Mouse (Mus musculus) forebrain, embryonic 12.5 days (tissue): ENCODE measurements around the gene Tcf7. TPM values are rescaled to one million over a fixed set of nuclear protein-coding genes. Genes with fewer than 3 reads are reported as not detected.
A peak's percentile ranks its signal among the peaks of the same experiment; 100 is the strongest.

Experiments used
- ATAC-seq: fragments of 200-750 bp; cut with Nextera tagmentation; 2 replicates; pipeline ENCODE4 v1.8.0; 2017; ENCODE audit warnings: moderate TSS enrichment; ENCODE audit not compliant: low FRiP score
- H3K27ac ChIP-seq: fragments of 300-500 bp; sonication (generic); 2 replicates; pipeline ENCODE4 v1.5.1; 2016; ENCODE audit warnings: mild to moderate bottlenecking
- H3K27me3 ChIP-seq: fragments of 300-500 bp; sonication (generic); 2 replicates; pipeline ENCODE4 v1.6.1; 2016; ENCODE audit warnings: mild to moderate bottlenecking
- H3K36me3 ChIP-seq: fragments of 300-500 bp; sonication (generic); replicated peaks from 2 replicates; pipeline ENCODE4 v1.6.1; 2016; ENCODE audit warnings: mild to moderate bottlenecking
- H3K4me1 ChIP-seq: fragments of 300-500 bp; sonication (generic); 2 replicates; pipeline ENCODE4 v1.6.1; 2016
- H3K4me2 ChIP-seq: fragments of 300-500 bp; sonication (generic); 2 replicates; pipeline ENCODE4 v1.6.1; 2016; ENCODE audit warnings: mild to moderate bottlenecking, moderate library complexity
- H3K4me3 ChIP-seq: fragments of 300-500 bp; sonication (generic); replicated peaks from 2 replicates; pipeline ENCODE4 v1.5.1; 2016; ENCODE audit warnings: mild to moderate bottlenecking
- H3K9ac ChIP-seq: fragments of 300-500 bp; sonication (generic); 2 replicates; pipeline ENCODE4 v1.6.1; 2016; ENCODE audit warnings: mild to moderate bottlenecking
- H3K9me3 ChIP-seq: fragments of 300-500 bp; sonication (generic); 2 replicates; pipeline ENCODE4 v1.6.1; 2016
- WGBS: fragments of 180-500 bp; shearing (Covaris S2); methylation state at CpG from one replicate; pipeline ENCODE4 v1.1.7; 2016; 5-methylcytosine and 5-hydroxymethylcytosine counted together
- polyA plus RNA-seq: library from polyadenylated mRNA; unstranded; fragments of >200 nt; fragmentation: Nextera tagmentation; extraction: Ambion mirVana; gene quantifications from 2 replicates; pipeline ENCODE4 v1.2.1, GENCODE M21; 2016

Tcf7 gene
- polyA plus RNA-seq: 5.4 TPM in 2 replicates

DNA sequence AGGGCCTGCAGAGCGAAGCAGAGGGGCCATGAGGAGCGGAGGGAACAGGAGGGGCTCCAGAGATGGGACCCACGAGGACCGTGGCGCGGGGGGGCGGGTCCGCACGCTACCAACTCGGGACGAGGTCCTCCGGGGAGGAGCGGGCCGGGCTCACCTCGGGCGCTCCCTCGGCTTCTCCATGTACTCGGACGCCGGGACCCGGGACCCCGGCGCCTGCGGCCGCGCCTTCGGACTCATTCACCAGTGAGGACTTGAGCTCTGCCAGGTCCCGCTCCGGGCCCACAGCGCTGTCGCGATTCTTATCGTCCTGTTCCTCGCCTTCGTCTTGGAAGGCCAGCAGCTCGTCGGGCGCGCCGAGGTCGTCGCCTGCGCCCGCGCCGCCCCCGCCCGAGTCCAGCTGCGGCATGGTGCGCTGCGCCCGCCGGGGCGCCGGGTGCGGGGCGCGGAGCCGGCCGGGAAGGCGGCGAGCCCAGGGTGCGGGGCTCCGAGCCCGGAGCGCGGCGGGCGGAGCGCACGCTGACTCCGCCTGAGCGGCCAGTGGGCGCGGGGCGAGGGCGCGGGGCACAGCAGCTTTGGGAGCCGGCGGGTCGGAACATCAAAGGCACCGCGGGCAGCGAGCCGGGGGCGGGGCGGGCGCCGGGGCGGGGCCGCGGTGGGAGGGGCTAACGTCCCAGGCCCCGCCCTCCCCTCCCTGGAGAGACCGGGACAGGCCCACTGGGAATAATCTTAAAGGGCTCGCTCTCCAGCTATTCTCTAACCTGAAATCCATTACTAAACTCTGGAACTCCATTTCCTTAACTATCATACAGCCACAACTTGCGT is at the start of gene Tcf7:
Tcf7 (minus strand) TSS at position 241 of the 822 bp plus-strand sequence.
- no peaks in the 10 kb centered on the region for H3K36me3 ChIP-seq
- under 1% methylated on average over 74 of the region's 97 CpGs for WGBS
- peaks cover 44% of the 10 kb centered on the region for H3K4me1 ChIP-seq
- H3K4me2 ChIP-seq: peak within 1 kb of the TSS; percentile 95
- H3K9ac ChIP-seq: peak within 1 kb of the TSS; percentile 69
- ATAC-seq: peak; percentile 78
- H3K4me3 ChIP-seq: peak within 1 kb of the TSS; percentile 64
- H3K27ac ChIP-seq: no peak within 1 kb of the TSS
- H3K27me3 ChIP-seq: peaks cover 67% of the 10 kb centered on the region
- H3K9me3 ChIP-seq: no peaks in the 10 kb centered on the region

DNA sequence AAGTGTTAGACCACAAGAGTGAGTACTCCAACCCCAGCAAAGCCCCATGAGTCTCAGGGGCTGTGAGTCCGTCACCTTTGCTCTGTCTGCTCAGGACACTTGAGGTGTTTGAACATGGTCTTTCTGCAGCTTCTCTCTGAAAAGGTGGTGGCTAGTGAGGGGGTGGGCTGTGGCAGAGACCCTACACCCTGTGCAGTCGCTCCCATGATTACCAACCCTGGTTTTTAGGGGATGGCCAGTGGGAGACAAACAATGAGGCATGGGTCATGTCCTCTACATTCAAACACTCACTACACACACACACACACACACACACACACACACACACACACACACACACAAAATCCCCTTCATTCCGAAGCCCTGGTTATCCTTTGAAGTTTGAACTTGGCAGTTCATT is 44.5 kb upstream of the Tcf7 start:
- WGBS: 65% methylated on average over 3 of the region's 3 CpGs
- H3K4me1 ChIP-seq: peaks cover 3% of the 10 kb centered on the region; the same call in 1 of the 2 replicates
- no peak for ATAC-seq

DNA sequence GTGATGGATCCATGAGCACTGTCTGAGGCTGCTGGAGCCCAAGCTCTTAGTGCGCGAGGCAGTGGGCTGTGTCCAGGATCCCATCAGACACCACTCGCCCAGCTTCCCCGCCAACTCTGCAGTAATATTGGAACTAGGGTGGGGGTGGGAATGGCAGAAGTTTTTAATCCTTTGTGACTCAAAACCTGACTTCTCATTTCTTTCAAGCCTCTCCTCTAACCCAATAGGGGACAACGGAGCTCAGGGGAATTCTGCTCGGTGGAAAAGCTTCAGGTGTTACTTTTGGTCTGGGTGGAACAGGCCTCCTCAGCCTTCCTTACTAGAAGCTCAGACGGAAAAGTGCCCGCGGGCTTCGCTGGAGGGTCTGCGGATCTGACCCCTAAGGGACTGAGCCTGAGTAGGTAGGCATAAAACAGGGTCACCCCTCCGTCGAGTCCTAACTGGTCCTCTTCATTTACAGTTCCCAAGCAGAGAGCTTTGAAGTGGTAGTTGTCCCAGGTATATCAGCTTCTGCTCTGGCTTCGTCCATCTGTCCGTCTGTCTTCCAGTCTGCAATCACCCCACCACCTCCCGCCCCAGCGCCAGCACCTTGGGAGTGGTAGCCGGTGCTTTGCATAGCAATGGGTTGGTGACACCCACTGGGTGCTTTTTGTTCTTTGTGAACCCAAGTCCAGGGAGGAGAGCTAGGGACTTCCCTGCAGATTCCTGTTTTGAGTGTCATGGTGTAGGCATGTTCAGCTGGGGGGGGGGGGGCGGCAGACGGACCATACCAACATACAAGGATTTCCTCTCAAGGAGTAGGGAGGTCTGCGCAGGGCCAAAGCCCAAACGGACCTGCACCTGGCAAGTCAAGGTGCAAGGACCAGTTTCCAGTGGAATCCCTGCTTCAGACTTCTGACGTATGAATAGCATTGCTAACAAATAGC is 41.9 kb upstream of the Tcf7 start:
- WGBS: 58% methylated on average over 23 of the region's 23 CpGs
- Histone ChIP-seq H3K4me1 (no peaks in the 10 kb centered on the region), H3K27ac (no peak overlapping the region), H3K9ac (no peak overlapping the region), H3K4me2 (no peak overlapping the region), H3K4me3 (no peak overlapping the region), H3K36me3 (no peaks in the 10 kb centered on the region), H3K9me3 (no peaks in the 10 kb centered on the region), H3K27me3 (no peaks in the 10 kb centered on the region; the same call in 1 of the 2 replicates)
- no peak for ATAC-seq

More for the DNA sequence above, 44.5 kb upstream of the Tcf7 start:
- no peak overlapping the region for H3K4me3 ChIP-seq
- H3K9ac ChIP-seq: no peak overlapping the region
- no peak overlapping the region for H3K4me2 ChIP-seq
- no peaks in the 10 kb centered on the region for H3K9me3 ChIP-seq
- H3K27me3 ChIP-seq: no peaks in the 10 kb centered on the region; the same call in 1 of the 2 replicates
- no peaks in the 10 kb centered on the region for H3K36me3 ChIP-seq
- H3K27ac ChIP-seq: no peak overlapping the region

DNA sequence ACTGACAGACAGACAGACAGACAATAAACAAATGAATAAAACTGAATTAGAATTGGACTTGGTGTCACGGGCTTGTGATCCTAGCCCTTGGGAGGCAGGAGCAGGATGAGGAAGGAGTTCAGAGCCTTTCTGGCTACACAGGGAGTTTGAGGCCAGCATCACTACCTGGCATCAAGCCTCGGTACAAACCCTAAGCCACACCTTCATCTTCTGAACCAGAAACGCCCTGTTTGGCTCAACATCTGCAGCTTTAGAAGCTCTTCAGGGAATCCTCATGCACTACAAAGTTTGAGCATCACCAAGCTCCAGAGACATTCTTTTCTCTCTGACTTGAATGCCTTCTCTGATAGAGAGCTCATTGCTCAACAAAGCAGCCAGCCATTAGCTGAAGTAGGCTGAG is 38.7 kb upstream of the Tcf7 start:
- H3K4me1 ChIP-seq: no peaks in the 10 kb centered on the region
- H3K9me3 ChIP-seq: no peaks in the 10 kb centered on the region
- 66% methylated on average over 3 of the region's 3 CpGs for WGBS
- H3K36me3 ChIP-seq: no peaks in the 10 kb centered on the region
- no peak for ATAC-seq
- no peak overlapping the region for H3K27ac ChIP-seq
- no peak overlapping the region for H3K9ac ChIP-seq
- H3K4me3 ChIP-seq: no peak overlapping the region
- no peak overlapping the region for H3K4me2 ChIP-seq
- H3K27me3 ChIP-seq: no peaks in the 10 kb centered on the region; the same call in 1 of the 2 replicates

DNA sequence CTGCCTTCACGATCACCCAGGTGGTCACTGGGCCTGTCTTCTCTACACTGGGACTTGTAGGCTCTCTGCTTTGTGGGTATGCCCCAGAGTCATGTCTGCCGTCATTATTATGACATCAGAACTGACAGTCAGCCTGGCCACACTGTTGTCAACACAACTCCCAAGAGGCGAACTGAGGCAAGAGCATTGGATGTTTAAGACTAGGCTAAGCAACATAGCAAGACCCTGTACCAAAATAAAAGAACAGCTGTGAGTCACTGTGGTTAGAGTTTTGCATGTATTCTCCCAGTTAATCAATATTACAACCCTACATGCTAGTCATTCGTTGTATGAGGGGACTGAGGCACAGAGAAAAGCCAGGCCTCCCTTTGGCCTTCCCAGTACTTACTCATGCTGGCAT is 37.7 kb upstream of the Tcf7 start:
- Histone ChIP-seq H3K4me2 (no peak overlapping the region), H3K4me1 (no peaks in the 10 kb centered on the region), H3K27me3 (peaks cover under 1% of the 10 kb centered on the region), H3K27ac (no peak overlapping the region), H3K36me3 (no peaks in the 10 kb centered on the region), H3K9ac (no peak overlapping the region), H3K9me3 (no peaks in the 10 kb centered on the region), H3K4me3 (no peak overlapping the region)
- 81% methylated on average over 4 of the region's 4 CpGs for WGBS
- no peak for ATAC-seq

DNA sequence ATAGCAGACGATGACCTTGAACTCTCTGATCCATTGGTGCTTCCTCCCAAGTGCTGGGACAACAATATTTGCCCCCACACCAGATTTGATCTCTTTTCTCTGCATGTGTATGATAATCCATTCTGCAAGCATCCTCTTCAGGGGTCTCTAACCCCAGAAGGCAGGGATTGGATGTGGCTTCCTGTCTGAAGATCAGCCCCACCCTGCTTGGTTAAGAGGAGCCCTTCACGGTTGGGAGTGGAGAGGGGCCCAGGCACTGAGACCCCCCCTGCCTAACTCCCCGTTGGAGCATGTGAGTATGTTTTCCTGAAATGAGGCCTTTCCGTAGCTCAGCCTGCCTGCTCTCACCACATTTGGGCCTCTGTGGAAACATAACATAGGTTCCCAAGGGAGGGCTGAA is 36.9 kb upstream of the Tcf7 start:
- no peaks in the 10 kb centered on the region for H3K9me3 ChIP-seq
- no peak overlapping the region for H3K4me3 ChIP-seq
- H3K4me1 ChIP-seq: no peaks in the 10 kb centered on the region
- no peak overlapping the region for H3K27ac ChIP-seq
- peaks cover 9% of the 10 kb centered on the region for H3K27me3 ChIP-seq
- 86% methylated on average over 4 of the region's 4 CpGs for WGBS
- ATAC-seq: no peak
- no peak overlapping the region for H3K9ac ChIP-seq
- H3K36me3 ChIP-seq: no peaks in the 10 kb centered on the region
- no peak overlapping the region for H3K4me2 ChIP-seq

DNA sequence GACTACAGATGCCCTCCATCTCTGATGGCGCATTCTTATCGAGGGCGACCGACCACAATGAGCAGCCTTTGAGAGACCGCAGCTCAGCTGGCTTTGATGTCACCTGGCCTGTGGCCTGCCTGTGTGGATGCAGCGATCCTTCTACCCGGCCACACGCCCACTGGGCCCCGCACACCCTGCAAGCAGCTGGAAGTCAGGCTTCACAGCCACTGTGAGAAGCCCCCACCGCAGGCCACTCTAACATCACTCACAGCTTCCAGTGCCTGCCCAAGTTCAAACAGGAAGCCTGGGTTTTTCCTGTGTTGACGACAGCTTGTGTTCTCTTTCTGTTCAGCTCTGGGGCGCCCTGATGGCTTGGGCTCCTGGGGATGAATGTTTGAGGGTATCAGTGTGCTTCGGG is 35.6 kb upstream of the Tcf7 start:
- Histone ChIP-seq H3K4me3 (no peak overlapping the region), H3K27me3 (peaks cover 21% of the 10 kb centered on the region), H3K9me3 (no peaks in the 10 kb centered on the region), H3K4me2 (no peak overlapping the region), H3K36me3 (no peaks in the 10 kb centered on the region), H3K9ac (no peak overlapping the region), H3K4me1 (no peaks in the 10 kb centered on the region), H3K27ac (no peak overlapping the region)
- WGBS: 74% methylated on average over 13 of the region's 13 CpGs
- no peak for ATAC-seq

DNA sequence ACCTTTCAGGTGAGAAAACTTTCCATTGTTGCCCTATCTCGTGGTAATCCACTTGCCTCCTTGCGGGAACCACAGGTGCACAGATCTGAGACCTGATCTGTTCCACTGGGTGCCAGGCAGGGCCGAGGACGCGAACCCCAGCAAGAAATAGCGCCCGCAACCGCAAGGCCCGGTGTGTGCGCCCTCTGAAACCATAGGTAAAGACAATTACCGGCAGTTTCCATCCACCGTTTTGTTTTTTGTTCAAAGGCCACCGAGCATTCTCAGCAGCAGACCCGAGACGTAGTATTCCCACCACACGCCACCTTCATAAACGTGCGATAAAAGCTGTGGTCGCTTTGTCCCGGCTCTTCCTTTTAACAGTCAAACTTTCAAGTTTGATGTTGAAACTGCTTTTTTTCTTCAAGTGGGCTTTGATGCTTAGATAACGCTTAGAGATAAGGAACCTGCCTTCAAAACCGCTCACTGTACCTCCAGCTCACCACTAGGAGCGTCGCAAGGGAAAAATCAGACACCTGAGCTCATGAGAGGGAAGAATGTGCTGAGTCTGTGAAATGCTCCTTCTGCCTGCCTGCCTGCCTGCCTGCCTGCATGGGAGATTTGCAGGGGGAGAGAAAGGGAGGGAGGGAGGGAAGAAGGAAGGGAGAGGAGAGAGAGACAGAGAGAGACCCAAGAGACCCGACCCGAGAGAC is 31.4 kb upstream of the Tcf7 start:
- no peak for ATAC-seq
- Histone ChIP-seq H3K4me2 (no peak overlapping the region; the same call in 1 of the 2 replicates), H3K9me3 (no peaks in the 10 kb centered on the region), H3K27me3 (peaks cover 28% of the 10 kb centered on the region), H3K36me3 (no peaks in the 10 kb centered on the region), H3K27ac (no peak overlapping the region), H3K4me1 (no peaks in the 10 kb centered on the region), H3K9ac (no peak overlapping the region), H3K4me3 (no peak overlapping the region)
- WGBS: 16% methylated on average over 26 of the region's 26 CpGs

DNA sequence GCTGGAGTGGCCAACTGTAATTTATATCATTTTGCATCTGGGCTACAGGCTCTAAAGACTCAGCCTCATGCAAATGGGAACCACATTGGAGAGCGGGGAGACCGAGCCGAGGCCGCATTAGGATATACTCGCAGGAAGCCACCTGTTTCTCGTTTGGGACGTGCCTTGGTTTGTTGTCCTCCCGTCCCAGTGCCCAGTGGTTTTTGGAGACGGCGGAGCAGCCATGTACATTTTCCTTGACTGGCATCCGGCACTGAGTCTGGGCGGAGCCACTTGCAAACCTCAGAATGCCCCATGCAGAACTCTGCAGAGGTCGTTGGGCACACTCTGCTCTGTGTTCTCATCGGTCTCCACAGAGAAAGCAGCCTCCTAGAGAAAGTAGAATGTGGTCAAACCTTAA is 27.9 kb upstream of the Tcf7 start:
- Histone ChIP-seq H3K36me3 (no peaks in the 10 kb centered on the region), H3K9me3 (no peaks in the 10 kb centered on the region), H3K27me3 (peaks cover 28% of the 10 kb centered on the region), H3K4me2 (no peak overlapping the region), H3K27ac (no peak overlapping the region), H3K4me3 (no peak overlapping the region), H3K4me1 (no peaks in the 10 kb centered on the region), H3K9ac (no peak overlapping the region)
- WGBS: 73% methylated on average over 14 of the region's 14 CpGs
- ATAC-seq: no peak

DNA sequence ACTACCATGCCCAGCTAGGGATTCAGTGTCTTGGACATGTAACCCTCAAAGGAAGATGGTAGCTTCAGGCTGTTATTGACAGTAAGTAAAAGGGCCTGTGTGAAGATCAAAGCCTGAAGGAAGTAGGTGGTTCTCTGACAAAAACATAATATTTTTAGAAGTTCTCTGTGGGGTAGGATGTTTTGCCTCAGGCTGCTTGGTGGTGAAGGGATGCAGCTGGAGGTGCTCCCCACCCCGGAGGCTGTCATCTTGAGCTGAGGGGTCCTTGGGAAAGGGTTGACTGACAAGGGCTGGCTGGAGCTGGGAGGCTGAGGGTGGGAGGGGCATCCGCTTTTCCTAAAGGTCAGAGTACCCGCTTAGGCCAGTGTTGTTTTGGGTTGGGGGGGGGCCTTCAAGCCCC is 26.7 kb upstream of the Tcf7 start:
- ATAC-seq: no peak
- H3K4me1 ChIP-seq: no peaks in the 10 kb centered on the region
- no peak overlapping the region for H3K4me2 ChIP-seq
- no peaks in the 10 kb centered on the region for H3K9me3 ChIP-seq
- H3K27ac ChIP-seq: no peak overlapping the region
- H3K9ac ChIP-seq: no peak overlapping the region
- H3K27me3 ChIP-seq: peaks cover 17% of the 10 kb centered on the region
- H3K4me3 ChIP-seq: no peak overlapping the region
- WGBS: 82% methylated on average over 3 of the region's 3 CpGs
- no peaks in the 10 kb centered on the region for H3K36me3 ChIP-seq

DNA sequence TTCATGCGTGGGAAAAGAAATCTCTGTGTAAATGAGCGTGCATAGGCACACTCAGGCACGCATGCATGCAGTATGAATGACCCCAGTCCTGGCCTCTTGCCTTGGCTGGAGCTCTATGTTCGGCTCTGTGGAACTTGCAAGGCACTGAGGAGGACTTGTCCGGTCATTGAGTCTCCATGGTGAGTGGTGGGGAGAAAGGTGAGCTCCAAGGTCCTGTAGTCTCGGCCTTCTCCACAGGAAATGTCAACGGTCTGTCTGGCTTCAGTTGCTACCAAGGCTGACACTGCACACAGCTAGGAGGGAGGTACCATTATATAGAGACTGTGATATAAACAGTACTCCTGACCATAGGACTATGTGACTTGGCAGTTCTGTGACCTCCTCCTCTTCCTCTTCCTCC is 23.6 kb upstream of the Tcf7 start:
- H3K36me3 ChIP-seq: no peaks in the 10 kb centered on the region
- no peaks in the 10 kb centered on the region for H3K27me3 ChIP-seq
- H3K4me3 ChIP-seq: no peak overlapping the region
- H3K9ac ChIP-seq: no peak overlapping the region
- H3K4me2 ChIP-seq: no peak overlapping the region
- H3K9me3 ChIP-seq: no peaks in the 10 kb centered on the region
- no peak overlapping the region for H3K27ac ChIP-seq
- ATAC-seq: no peak
- 96% methylated on average over 7 of the region's 7 CpGs for WGBS
- no peaks in the 10 kb centered on the region for H3K4me1 ChIP-seq

DNA sequence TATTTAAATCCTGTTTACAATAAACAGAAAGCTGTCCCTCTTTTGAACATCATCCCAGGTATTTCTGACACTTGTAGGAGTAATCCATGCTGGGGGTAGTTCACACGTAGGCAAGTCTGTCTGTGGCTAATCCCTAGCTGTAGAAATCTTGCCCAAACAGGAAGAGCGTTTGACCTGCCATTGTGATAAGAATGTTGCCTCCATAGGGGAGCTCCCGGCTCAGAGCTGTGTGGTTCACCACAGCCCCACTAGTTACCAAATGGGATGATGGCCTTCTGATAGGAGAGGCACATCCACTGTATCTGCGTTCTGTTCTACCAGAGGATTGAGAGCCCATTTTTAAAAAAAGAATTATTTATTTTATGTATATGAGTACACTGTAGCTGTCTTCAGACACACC is 22.5 kb upstream of the Tcf7 start:
- Histone ChIP-seq H3K4me3 (no peak overlapping the region), H3K9me3 (no peaks in the 10 kb centered on the region), H3K27ac (no peak overlapping the region), H3K4me1 (no peaks in the 10 kb centered on the region), H3K27me3 (no peaks in the 10 kb centered on the region), H3K36me3 (no peaks in the 10 kb centered on the region), H3K9ac (no peak overlapping the region), H3K4me2 (no peak overlapping the region)
- ATAC-seq: no peak
- WGBS: 57% methylated on average over 4 of the region's 4 CpGs
